Mouse (Mus musculus): ENCODE measurements around the gene Rem2. TPM values are rescaled to one million over a fixed set of nuclear protein-coding genes. Genes with fewer than 3 reads are reported as not detected.
A peak's percentile ranks its signal among the peaks of the same experiment; 100 is the strongest.

Rem2 gene
- polyA plus RNA-seq, 1 experiment from 2014 or later, result 0.87 TPM

DNA sequence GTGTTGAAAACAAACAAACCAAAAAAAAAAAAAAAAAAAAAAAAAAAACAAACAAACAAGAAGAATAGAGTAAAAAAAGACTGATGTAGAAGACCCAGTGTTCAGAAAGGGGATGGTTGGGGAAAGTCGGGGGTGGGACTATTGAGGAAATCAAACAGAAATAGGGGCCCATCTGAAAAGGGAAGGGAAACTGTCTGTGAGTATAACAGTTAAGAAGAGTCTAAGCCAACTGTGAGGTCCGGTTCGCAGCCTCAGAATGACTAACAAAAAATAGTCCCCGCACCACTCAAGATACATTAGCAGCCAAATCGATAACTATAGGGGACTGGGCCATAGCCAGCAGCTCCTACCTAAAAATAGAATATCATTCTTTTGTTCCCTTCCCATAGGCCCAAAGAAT lies 17.3 kb downstream of the Rem2 start:
- Histone ChIP-seq H3K36me3 (replicated peaks; ENCODE audit: insufficient read depth, low read length) (no peaks in the 10 kb centered on the region), H3K27me3 (ENCODE audit: insufficient read depth, low read length) (no peaks in the 10 kb centered on the region), H3K9ac (replicated peaks) (no peak overlapping the region), H3K9me3 (ENCODE audit: low read length) (no peaks in the 10 kb centered on the region), H3K4me2 (ENCODE audit: low read depth, low read length) (no peak overlapping the region), H3K4me3 (ENCODE audit: low read depth, low read length) (no peak overlapping the region), H3K27ac (ENCODE audit: low read depth) (no peak overlapping the region), H3K4me1 (ENCODE audit: insufficient read depth) (0 out of 2 replicates have a peak, but pooled peaks cover 8% of the 10 kb centered on the region)
- WGBS (ENCODE audit: insufficient replicate concordance), result 75% methylated on average over 5 of the region's 5 CpGs
- no peak for DNase-seq
- TF ChIP-seq EP300 (IDR thresholded peaks at IDR 0.05; ENCODE audit: low read depth) (no peak), CTCF (IDR thresholded peaks at IDR 0.05; ENCODE audit: low read depth) (no peak)
- no peak for ATAC-seq

DNA sequence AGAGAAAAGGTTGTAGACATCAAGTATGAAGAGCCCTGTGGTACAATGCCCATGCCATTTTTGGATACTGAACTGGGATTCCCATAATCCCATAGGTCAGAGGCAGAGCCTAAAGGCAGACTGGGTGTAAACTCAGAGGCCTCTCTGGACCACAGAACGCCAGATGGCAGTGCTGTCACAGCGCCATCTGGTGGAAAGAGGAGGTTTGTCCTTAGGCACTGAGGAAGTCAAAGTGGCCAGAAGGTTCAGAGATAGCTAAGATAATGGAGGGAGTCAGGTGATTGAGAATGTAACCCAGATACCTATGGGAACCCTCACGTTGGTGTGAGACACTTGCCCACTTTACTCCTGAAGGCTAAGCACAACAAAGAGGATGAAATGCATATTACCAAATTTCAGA lies 18.3 kb downstream of the Rem2 start:
- H3K9me3 ChIP-seq (ENCODE audit: low read length), result no peaks in the 10 kb centered on the region
- H3K4me3 ChIP-seq (ENCODE audit: low read depth, low read length), result no peak overlapping the region
- 0 out of 2 replicates have a peak, but pooled peaks cover 8% of the 10 kb centered on the region for H3K4me1 ChIP-seq (ENCODE audit: insufficient read depth)
- no peaks in the 10 kb centered on the region for H3K27me3 ChIP-seq (ENCODE audit: insufficient read depth, low read length)
- ATAC-seq, result peak; percentile 72
- no peak overlapping the region for H3K27ac ChIP-seq (ENCODE audit: low read depth)
- WGBS (ENCODE audit: insufficient replicate concordance), result 2% methylated on average over 3 of the region's 3 CpGs
- no peaks in the 10 kb centered on the region for H3K36me3 ChIP-seq (replicated peaks; ENCODE audit: insufficient read depth, low read length)
- no peak overlapping the region for H3K4me2 ChIP-seq (ENCODE audit: low read depth, low read length)
- no peak overlapping the region for H3K9ac ChIP-seq (replicated peaks)
- TF ChIP-seq EP300 (IDR thresholded peaks at IDR 0.05; ENCODE audit: low read depth) (no peak), CTCF (IDR thresholded peaks at IDR 0.05; ENCODE audit: low read depth) (peak; percentile 97)
- peak; percentile 81 for DNase-seq

GRCm38 (mm10) chr14:54496706-54497105 lies 20.8 kb downstream of the Rem2 start:
- Histone ChIP-seq H3K9ac (replicated peaks) (no peak overlapping the region), H3K4me3 (ENCODE audit: low read depth, low read length) (no peak overlapping the region), H3K27ac (ENCODE audit: low read depth) (no peak overlapping the region), H3K4me2 (ENCODE audit: low read depth, low read length) (no peak overlapping the region), H3K4me1 (ENCODE audit: insufficient read depth) (0 out of 2 replicates have a peak, but pooled peaks cover 8% of the 10 kb centered on the region), H3K9me3 (ENCODE audit: low read length) (no peaks in the 10 kb centered on the region), H3K27me3 (ENCODE audit: insufficient read depth, low read length) (no peaks in the 10 kb centered on the region), H3K36me3 (replicated peaks; ENCODE audit: insufficient read depth, low read length) (no peaks in the 10 kb centered on the region)
- TF ChIP-seq CTCF (IDR thresholded peaks at IDR 0.05; ENCODE audit: low read depth), result no peak
- no peak for TF ChIP-seq EP300 (IDR thresholded peaks at IDR 0.05; ENCODE audit: low read depth)
- ATAC-seq (no peak), DNase-seq (no peak)
- 74% methylated on average over 14 of the region's 14 CpGs for WGBS (ENCODE audit: insufficient replicate concordance)

DNA sequence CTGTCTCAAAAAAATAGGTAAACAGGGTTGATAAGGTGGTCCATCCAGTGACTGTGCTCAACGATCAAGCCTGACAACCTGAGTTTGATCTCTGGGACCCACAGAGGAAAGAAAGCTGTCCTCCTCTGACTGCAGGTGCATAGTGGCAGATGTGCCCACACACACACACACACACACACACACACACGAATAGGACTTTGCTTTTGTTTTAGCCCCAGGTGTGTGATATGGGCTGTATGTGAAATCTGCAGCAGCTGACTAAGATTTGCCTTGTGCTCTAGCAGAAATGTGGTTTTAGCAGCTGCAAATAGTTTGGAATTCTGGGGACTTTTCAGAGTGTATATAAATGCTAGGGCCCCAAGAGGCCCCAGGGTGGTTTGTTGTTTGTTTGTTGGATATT lies 23.4 kb downstream of the Rem2 start:
- no peak for DNase-seq
- Histone ChIP-seq H3K4me1 (ENCODE audit: insufficient read depth) (no peaks in the 10 kb centered on the region), H3K4me2 (ENCODE audit: low read depth, low read length) (no peak overlapping the region), H3K9ac (replicated peaks) (no peak overlapping the region), H3K27me3 (ENCODE audit: insufficient read depth, low read length) (no peaks in the 10 kb centered on the region), H3K4me3 (ENCODE audit: low read depth, low read length) (no peak overlapping the region), H3K27ac (ENCODE audit: low read depth) (no peak overlapping the region), H3K9me3 (ENCODE audit: low read length) (no peaks in the 10 kb centered on the region), H3K36me3 (replicated peaks; ENCODE audit: insufficient read depth, low read length) (no peaks in the 10 kb centered on the region)
- 44% methylated on average over 2 of the region's 2 CpGs for WGBS (ENCODE audit: insufficient replicate concordance)
- no peak for ATAC-seq
- no peak for TF ChIP-seq CTCF (IDR thresholded peaks at IDR 0.05; ENCODE audit: low read depth)
- no peak for TF ChIP-seq EP300 (IDR thresholded peaks at IDR 0.05; ENCODE audit: low read depth)

DNA sequence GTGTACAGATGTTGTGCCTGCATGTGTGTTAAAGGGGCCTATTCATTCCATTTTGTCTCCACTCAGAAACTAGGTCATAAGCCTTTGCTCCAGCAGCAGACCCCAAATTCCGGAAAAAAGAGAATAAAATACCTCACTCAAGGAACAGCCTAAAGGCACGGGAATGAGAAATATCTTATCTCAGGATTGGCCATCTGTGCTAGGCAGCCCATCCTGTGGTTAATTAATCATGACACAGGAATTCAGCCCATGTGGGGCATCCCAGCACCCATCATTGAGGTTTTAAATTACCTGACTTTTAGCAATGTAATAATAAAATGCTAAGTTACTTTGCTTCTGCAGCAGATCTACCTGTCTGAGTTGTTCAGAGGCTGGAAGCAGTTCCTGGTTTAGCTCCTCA lies 25.5 kb downstream of the Rem2 start:
- Histone ChIP-seq H3K9ac (replicated peaks) (no peak overlapping the region), H3K27me3 (ENCODE audit: insufficient read depth, low read length) (no peaks in the 10 kb centered on the region), H3K9me3 (ENCODE audit: low read length) (no peaks in the 10 kb centered on the region), H3K36me3 (replicated peaks; ENCODE audit: insufficient read depth, low read length) (no peaks in the 10 kb centered on the region), H3K4me2 (ENCODE audit: low read depth, low read length) (no peak overlapping the region), H3K4me3 (ENCODE audit: low read depth, low read length) (no peak overlapping the region), H3K27ac (ENCODE audit: low read depth) (no peak overlapping the region), H3K4me1 (ENCODE audit: insufficient read depth) (no peaks in the 10 kb centered on the region)
- 41% methylated on average over 2 of the region's 2 CpGs for WGBS (ENCODE audit: insufficient replicate concordance)
- DNase-seq (no peak), ATAC-seq (no peak)
- TF ChIP-seq EP300 (IDR thresholded peaks at IDR 0.05; ENCODE audit: low read depth) (no peak), CTCF (IDR thresholded peaks at IDR 0.05; ENCODE audit: low read depth) (no peak)

DNA sequence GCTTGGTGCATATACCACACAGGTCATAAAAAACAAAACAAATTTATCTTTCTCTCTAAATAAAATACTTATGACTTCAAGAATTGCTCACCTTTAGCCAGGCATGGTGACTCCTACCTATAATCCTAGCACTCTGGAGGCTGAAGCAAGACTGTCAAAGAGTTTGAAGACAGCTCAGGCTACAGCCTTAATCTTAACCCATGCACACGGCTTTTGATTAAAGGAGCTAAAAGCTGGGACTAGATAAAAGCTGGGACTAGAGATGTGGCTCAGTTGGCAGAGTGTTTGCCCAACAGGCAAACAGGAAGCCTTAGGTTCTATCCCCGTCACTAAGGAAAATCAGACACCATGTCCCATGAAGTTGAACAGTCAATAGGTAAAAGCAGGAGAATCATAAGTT lies 27.2 kb downstream of the Rem2 start:
- no peak for DNase-seq
- ATAC-seq, result no peak
- no peaks in the 10 kb centered on the region for H3K9me3 ChIP-seq (ENCODE audit: low read length)
- H3K9ac ChIP-seq (replicated peaks), result no peak overlapping the region
- H3K27ac ChIP-seq (ENCODE audit: low read depth), result no peak overlapping the region
- H3K4me3 ChIP-seq (ENCODE audit: low read depth, low read length), result no peak overlapping the region
- H3K4me1 ChIP-seq (ENCODE audit: insufficient read depth), result no peaks in the 10 kb centered on the region
- no peaks in the 10 kb centered on the region for H3K27me3 ChIP-seq (ENCODE audit: insufficient read depth, low read length)
- H3K4me2 ChIP-seq (ENCODE audit: low read depth, low read length), result no peak overlapping the region
- TF ChIP-seq CTCF (IDR thresholded peaks at IDR 0.05; ENCODE audit: low read depth) (no peak), EP300 (IDR thresholded peaks at IDR 0.05; ENCODE audit: low read depth) (no peak)
- WGBS (ENCODE audit: insufficient replicate concordance), result 63% methylated on average over 2 of the region's 2 CpGs
- H3K36me3 ChIP-seq (replicated peaks; ENCODE audit: insufficient read depth, low read length), result peaks cover 12% of the 10 kb centered on the region; the same call in 1 of the 2 replicates

DNA sequence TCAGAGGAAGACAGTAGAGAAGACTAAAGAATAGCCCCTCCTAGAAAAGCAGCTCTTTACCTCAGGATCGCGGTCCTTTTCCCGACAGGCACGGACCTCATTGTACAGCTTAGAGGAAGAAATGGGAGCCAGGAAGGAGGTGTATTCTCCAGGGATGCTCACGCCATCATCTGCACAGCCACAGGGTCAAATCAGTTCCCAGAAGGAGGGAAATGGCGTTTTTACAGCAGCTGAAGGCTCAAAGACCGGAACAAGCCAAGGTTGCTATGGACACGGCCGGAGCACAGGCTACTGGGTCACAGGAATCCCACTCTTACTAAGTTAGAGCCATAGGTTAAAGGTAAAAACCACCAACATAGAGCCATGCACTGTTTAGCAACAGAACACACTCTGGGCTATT lies 33.9 kb downstream of the Rem2 start:
- Histone ChIP-seq H3K27me3 (ENCODE audit: insufficient read depth, low read length) (no peaks in the 10 kb centered on the region), H3K27ac (ENCODE audit: low read depth) (no peak overlapping the region), H3K9me3 (ENCODE audit: low read length) (no peaks in the 10 kb centered on the region), H3K4me1 (ENCODE audit: insufficient read depth) (no peaks in the 10 kb centered on the region), H3K9ac (replicated peaks) (no peak overlapping the region), H3K4me3 (ENCODE audit: low read depth, low read length) (no peak overlapping the region), H3K36me3 (replicated peaks; ENCODE audit: insufficient read depth, low read length) (peaks cover 73% of the 10 kb centered on the region), H3K4me2 (ENCODE audit: low read depth, low read length) (no peak overlapping the region)
- TF ChIP-seq EP300 (IDR thresholded peaks at IDR 0.05; ENCODE audit: low read depth) (no peak), CTCF (IDR thresholded peaks at IDR 0.05; ENCODE audit: low read depth) (no peak)
- ATAC-seq (no peak), DNase-seq (no peak)
- 88% methylated on average over 9 of the region's 9 CpGs for WGBS (ENCODE audit: insufficient replicate concordance)
